Mouse (Mus musculus) A20 (cell line): Measurements from ENCODE around the gene Rnf17.

Experiments
- DNase-seq: peaks from one replicate; pipeline ENCODE4 v3.0.0-alpha.2; 2011; ENCODE audit warnings: low read depth, low spot score

The Rnf17 gene

DNA sequence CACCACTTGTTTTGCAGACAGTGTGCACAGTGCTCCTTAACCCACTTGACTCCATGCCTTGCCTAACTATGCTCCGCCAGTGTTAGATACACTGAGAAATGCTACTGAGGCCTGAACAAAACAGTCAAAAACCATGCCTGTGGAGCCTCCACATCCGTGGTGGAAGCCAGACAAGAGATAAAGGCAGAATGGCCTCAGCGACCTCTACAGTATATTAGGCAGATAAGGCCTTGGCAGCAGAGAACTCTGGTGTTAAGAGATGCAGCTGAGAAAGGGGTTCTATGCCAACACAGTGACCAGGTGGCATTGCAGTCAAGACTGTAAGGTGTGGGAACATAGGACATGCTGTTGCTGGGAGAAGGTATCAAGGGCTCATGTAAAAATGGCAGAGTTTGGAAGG is 104.4 kb downstream of the Rnf17 start:
- no peak for DNase-seq

DNA sequence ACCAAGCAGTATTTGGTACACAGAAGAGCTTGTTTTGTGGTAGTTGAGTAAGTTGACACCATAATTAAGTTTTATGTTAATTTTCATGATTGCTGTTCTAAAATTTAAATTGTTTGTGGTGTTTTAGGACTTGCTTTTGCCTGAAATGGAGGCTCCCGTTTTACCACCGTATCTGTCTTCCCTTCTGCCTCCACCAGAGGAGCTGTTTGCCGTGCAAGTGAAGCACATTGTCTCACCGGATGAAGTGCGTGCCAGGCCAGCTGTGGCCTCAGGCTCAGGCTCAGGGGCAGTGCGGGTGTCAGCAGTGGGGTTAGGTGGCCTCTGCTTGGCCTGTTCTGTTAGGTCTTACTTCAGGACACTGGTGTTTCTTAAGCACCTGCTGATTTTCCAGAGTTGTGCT is 109.7 kb downstream of the Rnf17 start:
- peak; percentile 65 for DNase-seq

- peak; percentile 55 for DNase-seq
These were observed 112.4 kb downstream of the Rnf17 start for GRCm38 (mm10) chr14:56514775-56515174.

GRCm38 (mm10) chr14:56530788-56531187 is 128.4 kb downstream of the Rnf17 start:
- DNase-seq: no peak

DNA sequence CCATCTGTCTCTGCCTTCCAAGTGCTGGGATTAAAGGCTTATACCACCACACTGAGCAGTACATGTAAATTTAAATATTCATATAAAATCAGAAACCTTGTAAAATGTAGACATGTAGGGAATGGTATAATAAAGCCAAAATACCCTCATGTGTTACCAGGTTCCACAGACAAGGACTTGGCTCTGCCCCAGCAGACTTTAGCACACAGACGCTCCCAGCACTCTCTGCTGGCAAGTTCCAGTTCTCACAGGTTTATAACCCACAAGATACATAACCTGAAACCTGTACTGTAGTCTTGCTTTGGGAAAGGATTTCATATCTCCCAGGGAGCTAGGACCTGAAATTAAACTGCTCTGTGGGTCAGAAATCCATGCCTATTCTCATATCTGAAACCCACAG is 142.6 kb downstream of the Rnf17 start:
- DNase-seq: no peak

DNA sequence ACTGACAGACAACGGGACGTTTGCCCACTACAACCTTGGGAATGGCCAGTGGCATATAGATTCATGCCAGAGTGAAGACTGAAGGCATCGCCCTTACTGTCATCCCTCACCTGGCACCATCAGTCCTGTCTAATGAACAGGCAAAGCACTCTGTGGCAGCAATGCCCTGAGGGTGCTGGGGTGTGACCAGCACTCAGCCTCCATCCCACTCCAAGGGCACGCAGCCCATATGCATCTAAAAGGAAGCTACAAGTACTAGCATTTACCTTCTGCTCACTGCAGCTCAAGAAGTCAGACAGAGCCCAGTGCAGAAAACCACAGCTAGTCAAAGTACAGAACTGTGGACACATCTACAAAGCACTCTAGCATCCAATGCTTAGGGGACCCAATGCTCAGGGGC is 143.1 kb downstream of the Rnf17 start:
- DNase-seq: no peak

DNA sequence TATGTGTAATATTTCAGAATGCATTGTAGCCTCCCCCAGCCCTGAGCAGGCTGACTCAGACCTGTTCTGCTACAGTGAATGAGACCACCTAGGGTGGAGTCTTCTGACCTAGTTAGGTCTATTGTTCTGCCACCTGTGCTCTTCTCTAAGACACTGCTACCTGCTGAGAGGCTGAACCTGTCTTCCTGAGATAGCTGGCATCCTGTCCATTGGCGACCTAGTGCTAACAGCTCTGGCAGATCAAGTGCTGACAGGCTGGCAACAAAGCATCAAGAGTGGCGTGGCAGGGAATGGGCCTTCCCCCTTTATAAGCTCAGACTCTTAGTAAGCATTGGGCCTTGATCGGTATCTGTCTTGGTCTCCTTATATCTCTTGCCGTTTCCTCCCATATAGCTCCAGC is 148.6 kb downstream of the Rnf17 start:
- DNase-seq: no peak

DNA sequence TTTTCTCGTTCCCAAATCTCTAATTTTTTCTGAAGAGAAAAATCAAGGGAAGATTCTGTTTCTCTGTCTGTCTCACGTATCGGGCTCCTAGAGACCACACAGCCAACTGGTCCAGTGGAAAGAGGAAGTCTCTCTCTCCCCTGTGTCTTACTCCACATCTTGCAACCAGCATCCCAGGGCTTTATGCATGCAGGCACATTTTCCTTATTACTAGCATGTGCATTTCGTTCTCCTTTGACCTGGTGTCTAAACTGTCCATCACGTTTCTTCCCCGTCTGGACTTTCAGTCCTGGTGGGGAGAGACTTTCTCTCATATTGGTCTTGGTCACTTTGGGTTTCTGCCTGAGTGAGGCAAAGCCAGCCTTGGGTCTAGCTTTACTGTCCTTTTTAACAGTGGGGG is 150.5 kb downstream of the Rnf17 start:
- peak; percentile 66 for DNase-seq

- DNase-seq: peak; percentile 72
These were observed 150.9 kb downstream of the Rnf17 start for GRCm38 (mm10) chr14:56553331-56553730.

- DNase-seq: no peak
These were observed 152.3 kb downstream of the Rnf17 start for GRCm38 (mm10) chr14:56554716-56555115.

DNA sequence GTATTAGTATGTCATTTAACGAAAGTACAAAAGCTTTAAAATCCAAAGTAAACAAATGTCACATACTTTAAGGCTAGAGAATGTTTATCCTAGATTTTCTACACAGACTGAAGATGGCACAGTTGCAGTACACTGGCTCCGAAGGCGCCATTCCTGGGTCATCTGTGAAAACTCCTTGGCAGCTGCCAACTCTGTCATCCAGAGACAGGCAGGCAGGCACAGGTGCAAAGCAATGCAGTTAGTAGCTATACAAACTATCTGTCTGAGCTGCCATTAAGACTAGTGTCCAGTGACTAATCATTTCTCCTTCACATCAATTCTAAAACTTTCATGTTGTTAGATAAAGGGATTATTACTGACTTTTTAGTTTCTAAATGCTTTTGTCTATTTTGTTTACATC is 156.8 kb downstream of the Rnf17 start:
- no peak for DNase-seq

DNA sequence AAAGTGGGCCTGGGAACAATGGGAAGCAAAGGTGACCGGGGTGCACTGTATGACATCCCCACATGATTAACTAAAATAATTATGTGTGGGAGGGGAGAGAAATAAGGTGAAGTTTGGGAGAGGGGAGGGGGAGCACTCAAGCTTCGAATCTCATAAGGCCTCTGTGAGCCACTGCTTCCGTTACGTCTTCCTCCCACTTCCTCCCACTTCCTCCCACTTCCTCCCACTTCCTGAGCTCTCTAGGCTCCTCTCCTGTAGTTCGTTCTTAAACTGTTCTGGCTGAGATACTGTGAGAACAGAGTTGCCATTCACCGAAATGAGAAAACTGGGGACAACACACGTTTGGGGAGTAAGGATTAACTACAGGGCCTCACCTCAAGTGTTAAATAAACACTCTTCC is 165.1 kb downstream of the Rnf17 start:
- no peak for DNase-seq

- no peak for DNase-seq
These were observed 166.7 kb downstream of the Rnf17 start for GRCm38 (mm10) chr14:56569041-56569440.

DNA sequence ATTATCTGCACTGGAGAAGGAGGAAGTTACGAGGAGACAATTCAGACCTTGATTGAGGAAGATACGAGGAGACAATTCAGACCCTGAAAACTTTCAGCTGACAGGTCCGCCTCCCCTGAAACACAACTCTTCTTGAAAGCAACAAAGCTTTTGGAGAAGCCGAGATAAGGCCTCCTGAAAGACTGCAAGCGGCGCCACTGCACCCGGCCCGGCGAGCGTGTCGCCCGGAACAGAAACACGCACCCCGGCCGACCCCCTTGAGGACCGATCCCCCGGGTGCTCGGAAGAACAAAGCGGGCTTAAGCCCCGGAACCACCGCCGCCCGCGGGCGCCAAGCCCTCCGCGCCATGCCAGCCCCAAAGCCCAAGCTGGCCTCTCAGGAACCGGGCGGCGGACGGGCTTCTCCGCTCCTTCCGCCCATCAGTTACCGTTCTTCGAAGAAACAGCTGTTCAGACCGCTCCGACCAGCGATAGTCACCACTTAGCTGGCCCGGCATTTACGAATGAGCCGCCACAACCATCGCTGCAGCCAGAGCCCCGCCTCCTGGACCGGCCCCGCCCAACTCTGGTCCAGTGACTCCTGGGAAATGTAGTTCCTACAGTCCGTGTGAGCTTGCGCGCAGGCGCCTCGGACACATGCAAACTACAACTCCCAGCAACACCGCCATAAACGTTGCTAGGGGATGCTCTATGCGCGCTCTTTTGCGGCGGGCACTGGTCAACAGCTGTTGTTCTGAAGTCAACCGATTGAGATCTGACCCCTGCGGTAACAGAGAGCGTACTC is 169.1 kb downstream of the Rnf17 start:
- peak; percentile 98 for DNase-seq

DNA sequence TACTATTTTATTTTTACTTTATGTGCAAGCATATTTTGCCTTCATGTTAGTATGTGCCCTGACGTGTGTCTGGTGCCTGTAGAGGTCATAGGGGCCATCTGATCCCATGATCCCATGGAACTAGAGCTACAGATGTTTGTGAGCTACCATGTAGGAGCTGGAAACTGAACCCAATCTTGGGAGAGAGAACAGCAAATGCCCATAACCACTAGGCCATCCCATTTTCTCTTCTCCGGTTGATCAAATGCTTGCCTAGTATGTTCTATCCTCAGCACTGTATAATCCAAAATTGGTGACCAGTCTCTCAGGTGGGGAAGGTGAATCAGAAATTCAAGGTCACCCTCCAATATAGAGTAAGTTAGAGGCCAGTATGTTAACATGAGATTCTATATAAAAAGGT is 170.2 kb downstream of the Rnf17 start:
- no peak for DNase-seq
